Mouse (Mus musculus) brain, embryonic 14.5 days (tissue): ENCODE results near the gene Trpc4.
A peak's percentile ranks its signal among the peaks of the same experiment; 100 is the strongest.

Experiments used
- CTCF ChIP-seq: fragments of 200-500 bp; IDR thresholded peaks from 2 replicates; pipeline ENCODE4 v1.5.1; 2012; ENCODE audit warnings: inconsistent platforms, mild to moderate bottlenecking, moderate library complexity, borderline replicate concordance; ENCODE audit not compliant: insufficient read depth, insufficient read length; ENCODE audit errors: extremely low read depth
- POLR2A ChIP-seq: fragments of 200-500 bp; IDR thresholded peaks from 2 replicates; pipeline ENCODE4 v1.6.1; 2012; ENCODE audit warnings: mild to moderate bottlenecking, inconsistent platforms, borderline replicate concordance; ENCODE audit not compliant: poor library complexity, insufficient read depth, insufficient read length, severe bottlenecking; ENCODE audit errors: extremely low read depth

GRCm38 (mm10) chr3:54154844-54155638, 794 bp upstream of the Trpc4 start:
- TF ChIP-seq POLR2A (no peak), CTCF (peak; percentile 79)
